Mouse (Mus musculus): ENCODE results near the gene Gm2696.

- TF ChIP-seq CTCF (IDR thresholded peaks at IDR 0.05; ENCODE audit: extremely low read depth, insufficient read length, insufficient replicate concordance, low read depth, low read length) (no peak), POLR2A (IDR thresholded peaks at IDR 0.05; ENCODE audit: low read depth, low read length) (no peak)
Observed at GRCm38 (mm10) chr10:77880305-77880704, 65.8 kb downstream of the Gm2696 start.

All from small intestine, adult 2 months (tissue).